Mouse (Mus musculus) activated CD4-positive, CD25-positive, alpha-beta regulatory T cell, adult 4 months (primary cell): ENCODE measurements around the gene Ahr. TPM values are rescaled to one million over a fixed set of nuclear protein-coding genes. Genes with fewer than 3 reads are reported as not detected.

Source experiments
- ATAC-seq: one replicate; pipeline ENCODE4 v1.8.0; 2017
- polyA plus RNA-seq, 2 experiments: library from polyadenylated mRNA; unstranded; fragments of 100-300 nt; shearing (Covaris generic); gene quantifications; one replicate each; pipeline ENCODE4 v1.2.1; 2017

Gene Ahr
- polyA plus RNA-seq = 1 to 10 TPM; 6.1 to 9.2 TPM

GRCm38 (mm10) chr12:35534754-35535236 is at the start of gene Ahr:
TSS of gene Ahr (minus strand) at chr12:35535038.
- peak; percentile 63 for ATAC-seq

GRCm38 (mm10) chr12:35578826-35579225 is 44.0 kb upstream of the Ahr start:
- peak; percentile 87 for ATAC-seq

- ATAC-seq = no peak
Observed at GRCm38 (mm10) chr12:35576107-35576506, 41.3 kb upstream of the Ahr start.

- ATAC-seq = no peak
Observed at GRCm38 (mm10) chr12:35573713-35574112, 38.9 kb upstream of the Ahr start.

GRCm38 (mm10) chr12:35562826-35563225 is 28.0 kb upstream of the Ahr start:
- ATAC-seq = peak; percentile 58

- ATAC-seq = peak; percentile 67
Observed at GRCm38 (mm10) chr12:35558868-35559267, 24.0 kb upstream of the Ahr start.

GRCm38 (mm10) chr12:35555925-35556324 is 21.1 kb upstream of the Ahr start:
- ATAC-seq = no peak

GRCm38 (mm10) chr12:35554309-35554708 is 19.5 kb upstream of the Ahr start:
- ATAC-seq = peak; percentile 61

- peak; percentile 11 for ATAC-seq
Observed at GRCm38 (mm10) chr12:35553174-35553573, 18.3 kb upstream of the Ahr start.

- ATAC-seq = no peak
Observed at GRCm38 (mm10) chr12:35550299-35550698, 15.5 kb upstream of the Ahr start.

GRCm38 (mm10) chr12:35542836-35543235 is 8.0 kb upstream of the Ahr start:
- ATAC-seq = no peak

GRCm38 (mm10) chr12:35538843-35539242 is 4.0 kb upstream of the Ahr start:
- ATAC-seq = no peak

- peak; percentile 50 for ATAC-seq
Observed at GRCm38 (mm10) chr12:35534114-35534753, 604 bp downstream of the Ahr start.

- ATAC-seq = no peak
Observed at GRCm38 (mm10) chr12:35533748-35534113, 1.1 kb downstream of the Ahr start.

- no peak for ATAC-seq
Observed at GRCm38 (mm10) chr12:35533133-35533532, 1.7 kb downstream of the Ahr start.

- ATAC-seq = peak; percentile 20
Observed at GRCm38 (mm10) chr12:35532151-35532550, 2.7 kb downstream of the Ahr start.

- no peak for ATAC-seq
Observed at GRCm38 (mm10) chr12:35530587-35530986, 4.3 kb downstream of the Ahr start.

- no peak for ATAC-seq
Observed at GRCm38 (mm10) chr12:35527429-35527828, 7.4 kb downstream of the Ahr start.

- ATAC-seq = no peak
Observed at GRCm38 (mm10) chr12:35522585-35523103, 12.2 kb downstream of the Ahr start.

GRCm38 (mm10) chr12:35515621-35516020 is 19.2 kb downstream of the Ahr start:
- no peak for ATAC-seq

- ATAC-seq = no peak
Observed at GRCm38 (mm10) chr12:35514671-35515070, 20.2 kb downstream of the Ahr start.

- ATAC-seq = no peak
Observed at GRCm38 (mm10) chr12:35510711-35511110, 24.1 kb downstream of the Ahr start.

- no peak for ATAC-seq
Observed at GRCm38 (mm10) chr12:35506383-35506782, 28.5 kb downstream of the Ahr start.

GRCm38 (mm10) chr12:35504081-35504480 is 30.8 kb downstream of the Ahr start:
- ATAC-seq = no peak

GRCm38 (mm10) chr12:35503586-35503985 is 31.3 kb downstream of the Ahr start:
- ATAC-seq = no peak
